Mouse (Mus musculus) stomach, embryonic 15.5 days (tissue): ENCODE data around the gene Hspb6. TPM values are rescaled to one million over a fixed set of nuclear protein-coding genes. Genes with fewer than 3 reads are reported as not detected.
A peak's percentile ranks its signal among the peaks of the same experiment; 100 is the strongest.

Source experiments
- ATAC-seq: fragments of 200-750 bp; cut with Nextera tagmentation; 2 replicates; pipeline ENCODE4 v1.8.0; 2017; ENCODE audit warnings: low read depth, moderate number of reproducible peaks, moderate TSS enrichment; ENCODE audit not compliant: insufficient read depth, low FRiP score
- H3K27ac ChIP-seq: fragments of 300-500 bp; sonication (generic); 2 replicates; pipeline ENCODE4 v1.5.1; 2015; ENCODE audit warnings: mild to moderate bottlenecking, inconsistent platforms
- H3K27me3 ChIP-seq: fragments of 300-500 bp; sonication (generic); replicated peaks from 2 replicates; pipeline ENCODE4 v1.6.1; 2015; ENCODE audit warnings: inconsistent platforms
- H3K36me3 ChIP-seq: fragments of 300-500 bp; sonication (generic); 2 replicates; pipeline ENCODE4 v1.6.1; 2015; ENCODE audit warnings: inconsistent platforms
- H3K4me1 ChIP-seq: fragments of 300-500 bp; sonication (generic); 2 replicates; pipeline ENCODE4 v1.6.1; 2015; ENCODE audit warnings: inconsistent platforms
- H3K4me2 ChIP-seq: fragments of 300-500 bp; sonication (generic); 2 replicates; pipeline ENCODE4 v1.6.1; 2015; ENCODE audit warnings: mild to moderate bottlenecking, inconsistent platforms
- H3K4me3 ChIP-seq: fragments of 300-500 bp; sonication (generic); replicated peaks from 2 replicates; pipeline ENCODE4 v1.5.1; 2015; ENCODE audit warnings: inconsistent platforms
- H3K9ac ChIP-seq: fragments of 300-500 bp; sonication (generic); 2 replicates; pipeline ENCODE4 v1.6.1; 2015; ENCODE audit warnings: inconsistent platforms
- H3K9me3 ChIP-seq: fragments of 300-500 bp; sonication (generic); 2 replicates; pipeline ENCODE4 v1.6.1; 2016; ENCODE audit warnings: inconsistent platforms
- WGBS: fragments of 180-500 bp; shearing (Covaris S2); methylation state at CpG from one replicate; pipeline ENCODE4 v1.1.7; 2015; 5-methylcytosine and 5-hydroxymethylcytosine counted together
- polyA plus RNA-seq: library from polyadenylated mRNA; unstranded; fragments of >200 nt; fragmentation: Nextera tagmentation; extraction: Ambion mirVana; gene quantifications from 2 replicates; pipeline ENCODE4 v1.2.1, GENCODE M21; 2015

The Hspb6 gene
- polyA plus RNA-seq, 1 experiment from 2014 or later, result 49.6 TPM

- 93% methylated on average over 12 of the region's 12 CpGs for WGBS
- Histone ChIP-seq H3K27ac (no peak within 1 kb of the TSS), H3K4me3 (peak within 1 kb of the TSS; percentile 88; the same call in 1 of the 2 replicates)
These were observed 13.1 kb downstream of the Hspb6 start, which contains the start of gene Igflr1 for GRCm38 (mm10) chr7:30564970-30565571. Gene Igflr1 (plus strand): TSS chr7:30565427.

GRCm38 (mm10) chr7:30566033-30566432 lies 14.1 kb downstream of the Hspb6 start:
- Histone ChIP-seq H3K36me3 (peaks cover 34% of the 10 kb centered on the region), H3K4me3 (no peak overlapping the region), H3K4me1 (peaks cover 6% of the 10 kb centered on the region; the same call in 1 of the 2 replicates), H3K27ac (no peak overlapping the region), H3K9ac (no peak overlapping the region), H3K9me3 (no peaks in the 10 kb centered on the region), H3K4me2 (no peak overlapping the region), H3K27me3 (no peaks in the 10 kb centered on the region)
- WGBS, result 82% methylated on average over 9 of the region's 9 CpGs
- ATAC-seq, result no peak

More at GRCm38 (mm10) chr7:30564970-30565571, 13.1 kb downstream of the Hspb6 start, which contains the start of gene Igflr1:
- peak within 1 kb of the TSS; percentile 70; the same call in 1 of the 2 replicates for H3K4me2 ChIP-seq
- no peak within 1 kb of the TSS for H3K9ac ChIP-seq
- peaks cover 25% of the 10 kb centered on the region for H3K36me3 ChIP-seq
- H3K27me3 ChIP-seq, result no peaks in the 10 kb centered on the region
- H3K9me3 ChIP-seq, result no peaks in the 10 kb centered on the region
- no peak for ATAC-seq
- H3K4me1 ChIP-seq, result peaks cover 6% of the 10 kb centered on the region; the same call in 1 of the 2 replicates

GRCm38 (mm10) chr7:30567555-30567954 lies 15.6 kb downstream of the Hspb6 start:
- Histone ChIP-seq H3K9me3 (no peaks in the 10 kb centered on the region), H3K9ac (no peak overlapping the region), H3K4me2 (no peak overlapping the region), H3K27ac (no peak overlapping the region), H3K36me3 (peaks cover 43% of the 10 kb centered on the region), H3K4me3 (no peak overlapping the region), H3K4me1 (peaks cover 6% of the 10 kb centered on the region; the same call in 1 of the 2 replicates), H3K27me3 (no peaks in the 10 kb centered on the region)
- WGBS, result 93% methylated on average over 11 of the region's 11 CpGs
- no peak for ATAC-seq

DNA sequence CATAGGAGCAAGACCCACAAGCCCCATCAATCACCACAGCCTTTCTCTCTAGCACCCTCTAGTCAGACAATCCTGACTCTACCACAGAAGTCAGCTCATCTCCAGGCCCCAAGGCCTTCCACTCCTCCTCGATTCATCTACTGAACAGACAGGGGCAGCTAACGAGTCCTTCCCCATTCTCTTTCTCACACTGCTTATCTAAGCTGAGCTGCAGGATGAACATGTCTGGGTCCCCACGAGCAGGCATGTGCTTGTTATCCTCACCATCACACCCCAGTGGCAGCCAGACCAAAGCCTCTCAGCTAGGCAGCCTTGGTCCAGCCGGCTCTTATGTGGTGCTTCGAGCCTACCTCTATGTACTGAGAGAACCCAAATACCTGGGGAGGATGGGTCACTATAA lies 20.4 kb downstream of the Hspb6 start:
- H3K9me3 ChIP-seq, result no peaks in the 10 kb centered on the region
- WGBS, result 79% methylated on average over 5 of the region's 5 CpGs

DNA sequence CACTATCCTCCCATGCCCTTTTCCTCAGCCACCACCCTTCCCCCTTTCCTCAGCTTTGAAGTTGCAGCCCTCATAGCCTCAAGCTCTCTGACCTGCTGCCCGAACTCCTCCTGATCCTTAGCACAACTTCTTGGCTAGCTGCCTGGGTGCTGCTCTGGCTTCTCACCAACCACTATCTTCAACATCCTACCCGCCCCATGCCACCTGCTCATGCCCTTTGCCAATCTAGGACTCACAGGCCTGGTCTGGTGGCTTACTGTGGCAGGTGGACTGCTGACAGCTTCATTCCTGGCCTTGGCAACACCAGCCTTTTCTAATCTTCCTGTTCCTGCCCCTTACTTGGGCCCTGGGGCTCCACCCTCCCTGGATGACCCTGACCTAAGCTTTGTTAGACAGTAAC lies 21.0 kb downstream of the Hspb6 start:
- no peak overlapping the region for H3K4me3 ChIP-seq
- no peaks in the 10 kb centered on the region for H3K27me3 ChIP-seq
- WGBS, result 77% methylated on average over 2 of the region's 2 CpGs
- H3K9ac ChIP-seq, result no peak overlapping the region
- H3K4me2 ChIP-seq, result no peak overlapping the region
- no peaks in the 10 kb centered on the region for H3K9me3 ChIP-seq
- peaks cover 88% of the 10 kb centered on the region for H3K36me3 ChIP-seq
- ATAC-seq, result no peak
- no peak overlapping the region for H3K27ac ChIP-seq
- no peaks in the 10 kb centered on the region for H3K4me1 ChIP-seq

More for the DNA sequence above, 20.4 kb downstream of the Hspb6 start:
- Histone ChIP-seq H3K9ac (no peak overlapping the region), H3K27ac (no peak overlapping the region), H3K4me1 (no peaks in the 10 kb centered on the region), H3K27me3 (no peaks in the 10 kb centered on the region), H3K36me3 (peaks cover 82% of the 10 kb centered on the region), H3K4me3 (no peak overlapping the region), H3K4me2 (no peak overlapping the region)
- no peak for ATAC-seq

GRCm38 (mm10) chr7:30579950-30580349 lies 28.0 kb downstream of the Hspb6 start:
- H3K27me3 ChIP-seq, result no peaks in the 10 kb centered on the region
- peaks cover 94% of the 10 kb centered on the region for H3K36me3 ChIP-seq
- H3K27ac ChIP-seq, result no peak overlapping the region
- H3K4me1 ChIP-seq, result no peaks in the 10 kb centered on the region
- H3K4me3 ChIP-seq, result no peak overlapping the region
- H3K9me3 ChIP-seq, result no peaks in the 10 kb centered on the region
- H3K9ac ChIP-seq, result no peak overlapping the region
- H3K4me2 ChIP-seq, result no peak overlapping the region
- 91% methylated on average over 8 of the region's 8 CpGs for WGBS
- ATAC-seq, result no peak

DNA sequence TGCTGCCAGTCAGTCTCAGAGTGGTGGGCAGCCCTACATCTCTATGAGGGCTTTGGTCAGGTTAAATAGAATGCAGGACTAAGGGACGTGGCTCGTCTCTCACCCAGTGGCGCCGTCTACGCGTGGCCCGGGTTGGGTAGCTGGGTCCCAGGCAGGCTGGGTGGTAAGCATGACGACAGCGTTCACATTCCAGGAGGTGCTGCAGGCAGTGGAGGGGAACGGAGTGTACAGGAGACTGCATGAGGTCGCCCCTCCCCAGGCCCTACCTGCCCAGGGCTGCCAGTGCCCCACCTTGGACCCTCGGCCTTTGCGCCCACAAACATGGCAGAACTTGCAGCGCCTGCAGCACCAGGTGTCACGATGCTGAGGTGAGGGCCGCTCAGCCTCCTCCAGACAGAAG lies 29.6 kb downstream of the Hspb6 start:
- Histone ChIP-seq H3K4me2 (no peak overlapping the region), H3K4me1 (peaks cover 2% of the 10 kb centered on the region; the same call in 1 of the 2 replicates), H3K36me3 (peaks cover 94% of the 10 kb centered on the region), H3K9me3 (no peaks in the 10 kb centered on the region), H3K27ac (no peak overlapping the region), H3K4me3 (no peak overlapping the region), H3K27me3 (no peaks in the 10 kb centered on the region), H3K9ac (no peak overlapping the region)
- WGBS, result 95% methylated on average over 16 of the region's 16 CpGs
- no peak for ATAC-seq

- H3K9me3 ChIP-seq, result no peaks in the 10 kb centered on the region
- 93% methylated on average over 10 of the region's 10 CpGs for WGBS
- H3K27me3 ChIP-seq, result no peaks in the 10 kb centered on the region
- no peak overlapping the region for H3K4me2 ChIP-seq
- H3K27ac ChIP-seq, result no peak overlapping the region
- H3K4me3 ChIP-seq, result no peak overlapping the region
- H3K4me1 ChIP-seq, result peaks cover 12% of the 10 kb centered on the region
- no peak for ATAC-seq
- H3K36me3 ChIP-seq, result peaks cover 75% of the 10 kb centered on the region
- no peak overlapping the region for H3K9ac ChIP-seq
These were observed 32.4 kb downstream of the Hspb6 start for GRCm38 (mm10) chr7:30584339-30584738.

- Histone ChIP-seq H3K4me1 (peaks cover 18% of the 10 kb centered on the region), H3K4me3 (no peak overlapping the region), H3K4me2 (no peak overlapping the region), H3K27ac (no peak overlapping the region), H3K36me3 (peaks cover 66% of the 10 kb centered on the region), H3K9me3 (no peaks in the 10 kb centered on the region), H3K9ac (no peak overlapping the region), H3K27me3 (no peaks in the 10 kb centered on the region)
- no peak for ATAC-seq
- 93% methylated on average over 7 of the region's 7 CpGs for WGBS
These were observed 33.2 kb downstream of the Hspb6 start for GRCm38 (mm10) chr7:30585170-30585569.

GRCm38 (mm10) chr7:30586455-30587020 lies 34.6 kb downstream of the Hspb6 start:
- no peak overlapping the region for H3K9ac ChIP-seq
- no peak for ATAC-seq
- H3K4me3 ChIP-seq, result peak overlapping the region; percentile 98
- H3K4me2 ChIP-seq, result 0 out of 2 replicates have a peak overlapping the region, but pooled peaks have one; percentile 77
- H3K27me3 ChIP-seq, result no peaks in the 10 kb centered on the region
- H3K36me3 ChIP-seq, result peaks cover 54% of the 10 kb centered on the region
- H3K27ac ChIP-seq, result no peak overlapping the region
- 89% methylated on average over 28 of the region's 28 CpGs for WGBS
- no peaks in the 10 kb centered on the region for H3K9me3 ChIP-seq
- peaks cover 18% of the 10 kb centered on the region for H3K4me1 ChIP-seq

GRCm38 (mm10) chr7:30587842-30588667 lies 36.1 kb downstream of the Hspb6 start:
- H3K36me3 ChIP-seq, result peaks cover 39% of the 10 kb centered on the region
- peak overlapping the region; percentile 95 for H3K27ac ChIP-seq
- no peaks in the 10 kb centered on the region for H3K27me3 ChIP-seq
- peak; percentile 13 for ATAC-seq
- H3K4me1 ChIP-seq, result peaks cover 18% of the 10 kb centered on the region
- peak overlapping the region; percentile 98 for H3K9ac ChIP-seq
- H3K4me2 ChIP-seq, result peak overlapping the region; percentile 77
- under 1% methylated on average over 66 of the region's 67 CpGs for WGBS
- H3K9me3 ChIP-seq, result no peaks in the 10 kb centered on the region
- H3K4me3 ChIP-seq, result peak overlapping the region; percentile 98
